Mouse (Mus musculus) small intestine, adult 2 months (tissue): ENCODE data around the gene Ccr10.

Experiments
- CTCF ChIP-seq: fragments of 200-500 bp; IDR thresholded peaks from 2 replicates; pipeline ENCODE4 v1.5.1; 2012; ENCODE audit warnings: low read depth, mild to moderate bottlenecking, control low read depth, inconsistent platforms, low read length, moderate library complexity, mixed read lengths; ENCODE audit not compliant: insufficient replicate concordance, insufficient read length; ENCODE audit errors: extremely low read depth
- POLR2A ChIP-seq: fragments of 200-500 bp; IDR thresholded peaks from 2 replicates; pipeline ENCODE4 v1.6.1; 2012; ENCODE audit warnings: low read depth, mild to moderate bottlenecking, control low read depth, inconsistent platforms, low read length, moderate library complexity

DNA sequence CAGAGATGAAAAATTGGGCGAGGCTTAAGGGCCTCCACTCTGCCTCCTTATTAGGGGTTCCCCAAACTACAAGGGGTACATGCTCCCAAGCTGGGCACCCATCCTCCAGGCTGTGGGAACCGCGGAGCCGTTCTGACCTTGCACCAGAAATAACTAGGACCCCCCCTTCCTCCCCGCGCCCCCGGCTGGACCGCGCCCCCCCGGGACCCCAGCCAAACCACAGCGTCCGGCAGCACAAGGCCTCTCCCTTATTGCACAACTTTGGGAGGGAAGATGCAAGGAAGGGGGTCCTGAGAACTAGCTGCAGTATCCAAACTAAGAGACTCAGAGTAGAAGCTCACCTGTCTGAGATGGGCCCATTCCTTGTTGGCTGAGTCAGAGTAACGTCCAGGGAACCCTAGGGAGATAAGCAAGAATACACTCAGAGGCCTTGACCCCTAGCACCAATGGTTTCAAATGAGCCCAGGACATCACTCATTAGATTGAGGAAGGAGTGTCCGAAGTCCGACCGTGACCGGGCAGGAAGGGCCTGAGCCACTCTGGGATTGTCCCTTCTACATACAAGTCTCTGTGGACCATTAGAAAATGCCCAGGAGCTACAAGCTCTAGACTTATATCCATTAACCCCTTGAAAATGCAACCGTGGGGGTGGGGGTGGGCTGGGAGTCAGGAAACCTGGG lies 6.8 kb downstream of the Ccr10 start:
- TF ChIP-seq POLR2A, result no peak
- no peak for TF ChIP-seq CTCF
